ENCODE assay signal across 8 mouse cellular contexts in the genomic region with DNA sequence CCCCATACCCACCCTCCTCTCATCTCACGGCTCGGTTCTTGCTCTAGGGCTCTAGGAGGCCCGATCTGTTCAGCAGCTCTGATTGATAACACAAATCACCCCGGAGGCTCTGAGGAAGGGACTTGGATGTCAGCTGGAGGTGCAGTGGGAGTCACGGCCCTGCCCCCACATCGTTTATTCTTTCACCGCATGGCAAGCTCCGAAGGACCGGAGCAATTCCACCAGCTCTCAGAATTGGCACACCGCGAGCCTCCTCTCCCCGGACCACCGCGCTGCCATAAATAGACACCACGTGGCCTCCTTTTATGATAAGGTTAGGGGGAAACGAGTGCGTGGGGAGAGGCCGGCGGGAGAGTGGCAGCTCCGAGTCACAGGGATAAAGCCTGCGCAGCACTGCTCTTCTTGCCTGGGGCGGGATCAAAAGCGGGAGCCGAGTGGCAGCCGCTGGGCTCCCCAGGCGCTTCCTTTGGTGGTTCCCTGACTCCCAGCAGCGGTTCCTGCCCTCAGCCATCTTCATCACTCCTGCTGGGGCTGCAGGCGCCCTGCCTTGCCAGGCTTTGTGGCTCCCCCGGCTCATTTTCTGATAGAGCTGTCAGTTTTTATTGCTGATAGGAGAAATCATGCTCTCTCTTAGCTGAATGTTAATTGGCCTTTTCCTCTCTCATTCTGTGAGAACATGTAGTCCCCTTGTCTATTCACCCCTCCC. TPM values are rescaled to one million over a fixed set of nuclear protein-coding genes. Genes with fewer than 3 reads are reported as not detected.
DNase-seq lines count a peak whose midpoint lies in the region; ATAC-seq and TF ChIP-seq lines count a peak whose summit lies in the region.

No protein-coding gene starts in this region.

- no peaks in the 10 kb centered on the region for H3K27me3 ChIP-seq in forebrain, embryonic 16.5 days (replicated peaks; ENCODE audit: control insufficient read depth, insufficient read depth, low read length)
- no peaks in the 10 kb centered on the region for H3K27me3 ChIP-seq in hindbrain, postnatal 0 days (ENCODE audit: insufficient read depth, low read length)

- peak overlapping the region; percentile 95 for H3K27ac ChIP-seq in forebrain, embryonic 16.5 days (ENCODE audit: low read length)
- H3K27ac ChIP-seq in hindbrain, postnatal 0 days = peak overlapping the region; percentile 74

- peak; percentile 74 for ATAC-seq in forebrain, embryonic 16.5 days
- ATAC-seq in hindbrain, postnatal 0 days = peak; percentile 81

- no peaks in the 10 kb centered on the region for H3K9me3 ChIP-seq in forebrain, embryonic 16.5 days (ENCODE audit: control insufficient read depth, low read length)
- H3K9me3 ChIP-seq in hindbrain, postnatal 0 days (ENCODE audit: low read length) = no peaks in the 10 kb centered on the region

- under 1% methylated on average over 29 of the region's 29 CpGs for WGBS in forebrain, embryonic 16.5 days
- WGBS in hindbrain, postnatal 0 days = 1% methylated on average over 29 of the region's 29 CpGs

- H3K36me3 ChIP-seq in forebrain, embryonic 16.5 days (ENCODE audit: control insufficient read depth, insufficient read depth) = no peaks in the 10 kb centered on the region
- H3K36me3 ChIP-seq in hindbrain, postnatal 0 days (ENCODE audit: insufficient read depth, low read length) = no peaks in the 10 kb centered on the region

- TF ChIP-seq CTCF in hindbrain, postnatal 0 days (IDR thresholded peaks at IDR 0.05; ENCODE audit: low read depth) = no peak

- DNase-seq in adrenal gland, adult (ENCODE audit: inconsistent age in 2 of 2, low spot score in 1 of 2) = peak; percentile 50 to 79
- no peak for DNase-seq in adrenal gland, adult 8-10 months
- DNase-seq in ZHBTc4 (ENCODE audit: low read depth, low spot score) (peak; percentile 64), liver (peak; percentile 23)
- DNase-seq in hindbrain, postnatal 0 days (ENCODE audit: low spot score) = peak; percentile 67
- peak; percentile 60 for DNase-seq in retina, embryonic 14.5 days (ENCODE audit: low spot score)
- DNase-seq in urinary bladder, adult 18-20 months (ENCODE audit: low spot score in 2 of 2) = no peak

- H3K4me2 ChIP-seq in forebrain, embryonic 16.5 days (ENCODE audit: low read length) = peak overlapping the region; percentile 68
- H3K4me2 ChIP-seq in hindbrain, postnatal 0 days (ENCODE audit: low read depth, low read length) = peak overlapping the region; percentile 69

- peak overlapping the region; percentile 64 for H3K9ac ChIP-seq in forebrain, embryonic 16.5 days (replicated peaks; ENCODE audit: low read depth, low read length)
- peak overlapping the region; percentile 50 for H3K9ac ChIP-seq in hindbrain, postnatal 0 days (replicated peaks; ENCODE audit: low read length)

- peaks cover 37% of the 10 kb centered on the region for H3K4me1 ChIP-seq in forebrain, embryonic 16.5 days (replicated peaks; ENCODE audit: control insufficient read depth, insufficient read depth, low read length)
- H3K4me1 ChIP-seq in hindbrain, postnatal 0 days (ENCODE audit: insufficient read depth, low read length) = peaks cover 8% of the 10 kb centered on the region

- H3K4me3 ChIP-seq in forebrain, embryonic 16.5 days (replicated peaks; ENCODE audit: low read length) = peak overlapping the region; percentile 41
- H3K4me3 ChIP-seq in hindbrain, postnatal 0 days (ENCODE audit: low read length) = peak overlapping the region; percentile 33

RNA-seq across cellular contexts. Expression of a gene that starts 23.4 kb away (rescaled TPM):
- 1 to 10 TPM; 2.5 to 4.6 (median 3.8) TPM for total RNA-seq in adrenal gland, adult 8-10 months (2022)
- polyA plus RNA-seq in forebrain, embryonic 16.5 days (2015; fragmentation: Nextera tagmentation; extraction: Ambion mirVana) = 1.5 and 1.7 TPM in 2 replicates
- total RNA-seq in hindbrain, postnatal 0 days (2014; rRNA removed) = 1.7 and 3.3 TPM in 2 replicates
- polyA plus RNA-seq in hindbrain, postnatal 0 days (2015; fragmentation: Nextera tagmentation; extraction: Ambion mirVana) = 1.7 and 1.8 TPM in 2 replicates

RNA-seq across cellular contexts. Expression of a gene that starts 32.8 kb away (rescaled TPM):
- 10 to 100 TPM; 42.1 to 73.7 (median 60.6) TPM for total RNA-seq in adrenal gland, adult 8-10 months (2022)
- polyA plus RNA-seq in forebrain, embryonic 16.5 days (2015; fragmentation: Nextera tagmentation; extraction: Ambion mirVana) = 24.6 and 30.2 TPM in 2 replicates
- total RNA-seq in hindbrain, postnatal 0 days (2014; rRNA removed) = 12.6 and 12.9 TPM in 2 replicates
- 37.4 and 38.5 TPM in 2 replicates for polyA plus RNA-seq in hindbrain, postnatal 0 days (2015; fragmentation: Nextera tagmentation; extraction: Ambion mirVana)

Comparison
In these comparisons a context has a peak if more than half of its experiments do, and no peak if none do; other contexts are left out.
1. DNase-seq: peak in adrenal gland, adult (2 of 2), ZHBTc4 (single experiment), hindbrain, postnatal 0 days (single experiment), liver (single experiment) and retina, embryonic 14.5 days (single experiment); none in adrenal gland, adult 8-10 months (single experiment) and urinary bladder, adult 18-20 months (0 of 2).